Comparison of ENCODE assay signal across 29 mouse cellular contexts in genomic region chr11:33127058-33127457, GRCm38 (mm10). TPM values are rescaled to one million over a fixed set of nuclear protein-coding genes. Genes with fewer than 3 reads are reported as not detected.
A peak's percentile ranks its signal among the peaks of the same experiment; 100 is the strongest.
DNase-seq lines count a peak whose midpoint lies in the region; ATAC-seq and TF ChIP-seq lines count a peak whose summit lies in the region.
"Had no signal": no experiment of that assay in that cellular context is flagged by ENCODE, and none has a peak within 500 bp of the region (broad histone marks: within the 10 kb centered on the region; RNA-seq: fewer than 3 reads in every experiment).

No protein-coding gene starts in this region.

- intact Hi-C loops in heart, adult 2 months (cut with DNase I), result no loop called here

- TF ChIP-seq POLR2A in heart, adult 2 months (IDR thresholded peaks at IDR 0.05; ENCODE audit: insufficient read depth, low read depth, low read length), result no peak
- no peak for TF ChIP-seq POLR2A in MEL (IDR thresholded peaks at IDR 0.05; ENCODE audit: control insufficient read depth in 1 of 2, insufficient read depth in 1 of 2, low read depth in 1 of 2, low read length in 2 of 2, poor library complexity in 1 of 2)

- no peaks in the 10 kb centered on the region for H3K36me3 ChIP-seq in heart, adult 2 months (ENCODE audit: control insufficient read depth, insufficient read depth, low read length)
- H3K36me3 ChIP-seq in MEL (ENCODE audit: control insufficient read depth in 1 of 2, insufficient read depth in 2 of 2, low read length in 2 of 2), result peaks cover 0 to 4% of the 10 kb centered on the region in 2 experiments; a peak in 2 of 4 replicates
- H3K36me3 ChIP-seq: embryonic facial prominence, embryonic 15.5 days; heart, embryonic 12.5 days; hindbrain, embryonic 10.5 days; kidney, embryonic 15.5 days; limb, embryonic 15.5 days; liver, embryonic 15.5 days; lung, embryonic 15.5 days; midbrain, embryonic 13.5 days had no signal

- TF ChIP-seq EP300 in heart, adult 2 months (IDR thresholded peaks at IDR 0.05; ENCODE audit: insufficient read depth, low read depth, low read length), result no peak
- no peak for TF ChIP-seq EP300 in MEL (IDR thresholded peaks at IDR 0.05; ENCODE audit: low read depth in 1 of 2, low read length in 2 of 2)

- TF ChIP-seq RAD21 in MEL (IDR thresholded peaks at IDR 0.05; ENCODE audit: low read depth, low read length), result no peak

- peak; percentile 88 for ATAC-seq in megakaryocyte, adult 5-6 weeks (ENCODE audit: poor library complexity, severe bottlenecking)
- ATAC-seq: forebrain, embryonic 13.5 days; hindbrain, embryonic 16.5 days; midbrain, embryonic 13.5 days; Patski had no signal

- H3K4me1 ChIP-seq in heart, adult 2 months (ENCODE audit: control insufficient read depth, insufficient read depth, low read length), result no peaks in the 10 kb centered on the region; the same call in 1 of the 2 replicates
- H3K4me1 ChIP-seq in MEL (ENCODE audit: control insufficient read depth in 1 of 2, insufficient read depth in 2 of 2, low read length in 2 of 2), result peaks cover 0 to 5% of the 10 kb centered on the region in 2 experiments; a peak in 2 of 4 replicates
- H3K4me1 ChIP-seq: heart, embryonic 12.5 days; liver, embryonic 15.5 days had no signal

- no peaks in the 10 kb centered on the region for H3K27me3 ChIP-seq in heart, adult 2 months (ENCODE audit: control insufficient read depth, insufficient read depth, low read length)
- H3K27me3 ChIP-seq in MEL (ENCODE audit: control insufficient read depth in 1 of 2, insufficient read depth in 2 of 2, low read length in 2 of 2), result no peaks in the 10 kb centered on the region
- H3K27me3 ChIP-seq: Patski had no signal

- H3K9me3 ChIP-seq in MEL (replicated peaks; ENCODE audit: insufficient read depth, low read length), result no peaks in the 10 kb centered on the region
- H3K9me3 ChIP-seq: embryonic facial prominence, embryonic 15.5 days; limb, embryonic 15.5 days; liver, embryonic 15.5 days; lung, embryonic 15.5 days; midbrain, embryonic 13.5 days had no signal

- no peak overlapping the region for H3K27ac ChIP-seq in heart, adult 2 months
- H3K27ac ChIP-seq in MEL (ENCODE audit: control insufficient read depth, low read depth, low read length), result no peak overlapping the region
- H3K27ac ChIP-seq: embryonic facial prominence, embryonic 15.5 days; forebrain, embryonic 13.5 days; hindbrain, embryonic 10.5 days; kidney, embryonic 15.5 days; liver, embryonic 15.5 days; lung, embryonic 15.5 days; midbrain, embryonic 13.5 days; stomach, postnatal 0 days had no signal

- H3K4me3 ChIP-seq in heart, adult 2 months, result no peak overlapping the region
- H3K4me3 ChIP-seq in MEL (ENCODE audit: control insufficient read depth in 1 of 2, insufficient read depth in 1 of 2, low read depth in 2 of 2, low read length in 2 of 2), result no peak overlapping the region
- H3K4me3 ChIP-seq: embryonic facial prominence, embryonic 15.5 days; forebrain, embryonic 13.5 days; heart, embryonic 12.5 days; hindbrain, embryonic 10.5 days; kidney, embryonic 15.5 days; limb, embryonic 15.5 days; liver, embryonic 15.5 days; lung, embryonic 15.5 days; midbrain, embryonic 13.5 days had no signal

- H3K79me2 ChIP-seq in heart, adult 2 months (replicated peaks; ENCODE audit: control insufficient read depth, insufficient read depth, low read length), result no peaks in the 10 kb centered on the region
- H3K79me2 ChIP-seq in MEL (ENCODE audit: control insufficient read depth, insufficient read depth, low read length, poor library complexity), result no peaks in the 10 kb centered on the region

- peak; percentile 14 to 29 for DNase-seq in heart, adult 9 months (ENCODE audit: low spot score in 2 of 2)
- DNase-seq in heart, adult 2 months, result no peak
- DNase-seq in 3T3-L1 (ENCODE audit: low read depth, low spot score), result peak; percentile 2
- DNase-seq in MEL (ENCODE audit: low read depth, low spot score), result peak; percentile 63
- DNase-seq in adrenal gland, postnatal 36 days, result no peak
- no peak for DNase-seq in ovary, postnatal 14 days (ENCODE audit: low spot score)
- DNase-seq: adrenal gland, postnatal 14 days; B cell, adult 2 months; cerebellum, adult 11-12 months; cerebellum, adult 9-11 months; kidney, adult 18-20 months; kidney, postnatal 25 days; left cerebral cortex, postnatal 4 days; thymus, adult 18-20 months; thymus, postnatal 25 days had no signal

- H3K9ac ChIP-seq in heart, adult 2 months (ENCODE audit: low read depth, low read length), result no peak overlapping the region
- H3K9ac ChIP-seq in MEL (ENCODE audit: control insufficient read depth, low read depth, low read length, poor library complexity, severe bottlenecking), result no peak overlapping the region
- H3K9ac ChIP-seq: embryonic facial prominence, embryonic 15.5 days; forebrain, embryonic 13.5 days; heart, embryonic 12.5 days; kidney, embryonic 15.5 days; limb, embryonic 15.5 days; liver, embryonic 15.5 days; lung, embryonic 15.5 days; midbrain, embryonic 13.5 days had no signal

- no peak for TF ChIP-seq CTCF in heart, adult 2 months (IDR thresholded peaks at IDR 0.05)
- no peak for TF ChIP-seq CTCF in MEL (IDR thresholded peaks at IDR 0.05 in 2 of 3, conservative IDR thresholded peaks at IDR 0.05 in 1 of 3; ENCODE audit: control insufficient read depth in 1 of 3, insufficient read depth in 1 of 3, low read depth in 2 of 3, low read length in 3 of 3, poor library complexity in 1 of 3, severe bottlenecking in 1 of 3)

TF ChIP-seq in MEL, 35 proteins besides CTCF, POLR2A, EP300 and RAD21:
- TF ChIP-seq ZKSCAN1 (IDR thresholded peaks at IDR 0.05; ENCODE audit: low read depth, low read length) (no peak), ZC3H11A (IDR thresholded peaks at IDR 0.05; ENCODE audit: low read depth, low read length) (no peak), MAZ (IDR thresholded peaks at IDR 0.05; ENCODE audit: low read depth, low read length) (no peak), MAX (IDR thresholded peaks at IDR 0.05; ENCODE audit: low read length) (no peak), GABPA (IDR thresholded peaks at IDR 0.05; ENCODE audit: low read depth, low read length) (no peak), ZMIZ1 (IDR thresholded peaks at IDR 0.05; ENCODE audit: low read depth, low read length) (no peak)

RNA-seq across cellular contexts. Expression of gene Fgf18, which starts 20.1 kb away (rescaled TPM):
- total RNA-seq in heart, adult 2 months (2021), result 1 to 10 TPM; 3.3 to 4.1 TPM
- polyA plus RNA-seq in heart, adult 2 months (2012; rRNA removed), result 3.0 and 3.7 TPM in 2 replicates
- total RNA-seq in MEL (2012; rRNA removed), result 0.15 and 0.16 TPM in 2 replicates
- under 1 TPM in 1 of 2 experiments, not detected in 1; 0.40 TPM for polyA plus RNA-seq in MEL (2012; ENCODE audit: insufficient read depth in 1 of 2, insufficient read length in 2 of 2, low read depth in 1 of 2, low replicate concordance in 2 of 2, missing spikeins in 1 of 2)
- total RNA-seq in megakaryocyte, adult 5-6 weeks (2015), result not detected in 2 replicates
- not detected in 2 replicates for total RNA-seq in megakaryocyte, adult 5-6 weeks (2017)
- 1 to 10 TPM in 1 of 2 experiments, under 1 TPM in 1; 0.95 to 1.6 TPM for total RNA-seq in adrenal gland, postnatal 36 days (2021)
- total RNA-seq: megakaryocyte-erythroid progenitor cell, adult 5-6 weeks had no signal

RNA-seq across cellular contexts. Expression of gene Npm1, which starts 35.9 kb away (rescaled TPM):
- total RNA-seq in heart, adult 2 months (2021), result 100 to 1,000 TPM; 136 to 161 TPM
- polyA plus RNA-seq in heart, adult 2 months (2012; rRNA removed), result 57.6 and 101 TPM in 2 replicates
- 4,033 and 4,319 TPM in 2 replicates for total RNA-seq in MEL (2012; rRNA removed)
- polyA plus RNA-seq in MEL (2012; ENCODE audit: insufficient read depth in 1 of 2, insufficient read length in 2 of 2, low read depth in 1 of 2, low replicate concordance in 2 of 2, missing spikeins in 1 of 2), result 1,000 to 10,000 TPM in 1 of 2 experiments, 100 to 1,000 TPM in 1; 839 to 3,244 TPM
- 717 and 796 TPM in 2 replicates for total RNA-seq in megakaryocyte, adult 5-6 weeks (2015)
- 1,083 and 1,097 TPM in 2 replicates for total RNA-seq in megakaryocyte, adult 5-6 weeks (2017)
- total RNA-seq in adrenal gland, postnatal 36 days (2021), result 100 to 1,000 TPM; 300 to 316 TPM

Comparison
In these comparisons a context has a peak if more than half of its experiments do, and no peak if none do; other contexts are left out.
1. DNase-seq: peak in heart, adult 9 months (2 of 2), 3T3-L1 (single experiment) and MEL (single experiment); none in heart, adult 2 months (0 of 2), adrenal gland, postnatal 36 days (0 of 2) and ovary, postnatal 14 days (single experiment).